Mouse (Mus musculus) limb, embryonic 15.5 days (tissue): ENCODE results near the gene Crip2. TPM values are rescaled to one million over a fixed set of nuclear protein-coding genes. Genes with fewer than 3 reads are reported as not detected.

Experiments
- ATAC-seq: fragments of 200-750 bp; cut with Nextera tagmentation; 2 replicates; pipeline ENCODE4 v1.8.0; 2017; ENCODE audit warnings: low read depth, moderate TSS enrichment; ENCODE audit not compliant: insufficient number of reproducible peaks, low FRiP score, low TSS enrichment
- H3K27ac ChIP-seq: fragments of 300-500 bp; sonication (generic); 2 replicates; pipeline ENCODE4 v1.5.1; 2015; ENCODE audit warnings: moderate library complexity, mild to moderate bottlenecking, inconsistent platforms
- H3K27me3 ChIP-seq: fragments of 300-500 bp; sonication (generic); 2 replicates; pipeline ENCODE4 v1.6.1; 2015; ENCODE audit warnings: inconsistent platforms
- H3K36me3 ChIP-seq: fragments of 300-500 bp; sonication (generic); 2 replicates; pipeline ENCODE4 v1.6.1; 2015; ENCODE audit warnings: inconsistent platforms
- H3K4me1 ChIP-seq: fragments of 300-500 bp; sonication (generic); 2 replicates; pipeline ENCODE4 v1.6.1; 2015; ENCODE audit warnings: inconsistent platforms
- H3K4me2 ChIP-seq: fragments of 300-500 bp; sonication (generic); 2 replicates; pipeline ENCODE4 v1.6.1; 2015; ENCODE audit warnings: mild to moderate bottlenecking, inconsistent platforms
- H3K4me3 ChIP-seq: fragments of 300-500 bp; sonication (generic); 2 replicates; pipeline ENCODE4 v1.5.1; 2015; ENCODE audit warnings: mild to moderate bottlenecking, inconsistent platforms
- H3K9ac ChIP-seq: fragments of 300-500 bp; sonication (generic); 2 replicates; pipeline ENCODE4 v1.6.1; 2015; ENCODE audit warnings: inconsistent platforms
- H3K9me3 ChIP-seq: fragments of 300-500 bp; sonication (generic); 2 replicates; pipeline ENCODE4 v1.6.1; 2016; ENCODE audit warnings: inconsistent platforms
- WGBS: fragments of 180-500 bp; shearing (Covaris S2); methylation state at CpG from one replicate; pipeline ENCODE4 v1.1.7; 2015; 5-methylcytosine and 5-hydroxymethylcytosine counted together
- polyA plus RNA-seq: library from polyadenylated mRNA; unstranded; fragments of >200 nt; fragmentation: Nextera tagmentation; extraction: Ambion mirVana; gene quantifications from 2 replicates; pipeline ENCODE4 v1.2.1, GENCODE M21; 2015

Gene Crip2
- polyA plus RNA-seq, 1 experiment from 2014 or later = 113 TPM

DNA sequence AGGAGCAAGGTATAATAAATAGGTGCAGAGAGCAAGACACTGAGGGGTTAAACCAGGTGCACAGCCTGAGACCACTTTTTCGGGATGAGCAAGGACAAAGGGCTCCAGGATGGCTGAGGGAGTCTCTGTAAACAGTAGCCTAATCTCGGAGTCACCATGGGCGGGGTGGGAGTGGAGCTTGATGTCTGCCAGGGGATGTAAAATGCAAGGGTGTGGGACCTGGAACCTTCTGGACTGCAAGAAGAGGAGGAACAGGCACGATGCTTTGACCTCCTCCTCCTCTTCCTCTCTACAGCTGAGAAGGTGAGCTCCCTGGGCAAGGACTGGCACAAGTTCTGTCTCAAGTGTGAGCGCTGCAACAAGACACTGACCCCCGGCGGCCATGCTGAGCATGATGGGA is 3.1 kb downstream of the Crip2 start:
- peak overlapping the region; percentile 85 for H3K4me2 ChIP-seq
- H3K27ac ChIP-seq = no peak overlapping the region
- ATAC-seq = no peak
- 50% methylated on average over 7 of the region's 7 CpGs for WGBS
- peaks cover 65% of the 10 kb centered on the region for H3K4me1 ChIP-seq
- H3K9me3 ChIP-seq = no peaks in the 10 kb centered on the region
- H3K4me3 ChIP-seq = peak overlapping the region; percentile 54
- peaks cover 57% of the 10 kb centered on the region for H3K27me3 ChIP-seq
- no peak overlapping the region for H3K9ac ChIP-seq
- peaks cover 7% of the 10 kb centered on the region; the same call in 1 of the 2 replicates for H3K36me3 ChIP-seq

DNA sequence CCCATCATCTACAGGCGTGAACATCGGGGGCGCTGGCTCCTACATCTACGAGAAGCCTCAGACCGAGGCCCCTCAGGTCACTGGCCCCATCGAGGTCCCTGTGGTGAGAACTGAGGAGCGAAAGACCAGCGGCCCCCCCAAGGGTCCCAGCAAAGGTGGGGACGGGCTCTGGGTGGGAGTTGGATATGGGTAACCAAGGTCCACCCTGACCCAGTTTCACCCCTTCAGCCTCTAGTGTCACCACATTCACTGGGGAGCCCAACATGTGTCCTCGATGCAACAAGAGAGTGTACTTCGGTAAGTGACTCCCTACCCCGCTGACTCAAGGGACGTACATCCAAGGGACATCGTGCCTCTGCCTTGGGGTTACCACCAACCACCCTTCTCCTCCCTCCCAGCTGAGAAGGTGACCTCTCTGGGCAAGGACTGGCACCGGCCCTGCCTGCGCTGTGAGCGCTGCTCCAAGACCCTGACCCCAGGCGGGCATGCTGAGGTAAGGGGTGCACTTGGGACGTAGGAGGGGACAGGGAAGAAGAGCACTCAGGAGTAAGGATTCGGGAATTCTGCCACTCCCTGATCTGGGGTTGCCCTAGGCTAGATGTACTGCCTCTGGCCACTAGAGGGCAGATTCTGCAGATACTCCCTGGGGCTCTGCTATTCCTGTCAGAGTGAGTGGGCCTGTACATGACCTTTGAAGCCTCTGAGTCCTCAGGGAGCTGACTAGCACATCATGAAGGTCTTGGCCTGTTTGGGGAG is 4.1 kb downstream of the Crip2 start:
- H3K4me3 ChIP-seq = no peak overlapping the region
- peaks cover 64% of the 10 kb centered on the region for H3K4me1 ChIP-seq
- H3K9ac ChIP-seq = no peak overlapping the region
- peaks cover 64% of the 10 kb centered on the region for H3K27me3 ChIP-seq
- H3K4me2 ChIP-seq = no peak overlapping the region
- no peak overlapping the region for H3K27ac ChIP-seq
- WGBS = 81% methylated on average over 18 of the region's 20 CpGs
- no peak for ATAC-seq
- no peaks in the 10 kb centered on the region for H3K9me3 ChIP-seq
- H3K36me3 ChIP-seq = no peaks in the 10 kb centered on the region

GRCm38 (mm10) chr12:113144886-113145285 is 4.8 kb downstream of the Crip2 start:
- 86% methylated on average over 16 of the region's 16 CpGs for WGBS
- no peaks in the 10 kb centered on the region for H3K36me3 ChIP-seq
- no peak for ATAC-seq
- H3K27ac ChIP-seq = no peak overlapping the region
- no peak overlapping the region for H3K9ac ChIP-seq
- H3K4me1 ChIP-seq = peaks cover 57% of the 10 kb centered on the region
- peaks cover 64% of the 10 kb centered on the region for H3K27me3 ChIP-seq
- H3K9me3 ChIP-seq = no peaks in the 10 kb centered on the region
- no peak overlapping the region for H3K4me2 ChIP-seq
- H3K4me3 ChIP-seq = no peak overlapping the region

GRCm38 (mm10) chr12:113145591-113145990 is 5.6 kb downstream of the Crip2 start:
- Histone ChIP-seq H3K9ac (no peak overlapping the region), H3K4me2 (no peak overlapping the region), H3K4me3 (no peak overlapping the region), H3K27me3 (peaks cover 62% of the 10 kb centered on the region), H3K36me3 (no peaks in the 10 kb centered on the region), H3K27ac (no peak overlapping the region), H3K4me1 (peaks cover 50% of the 10 kb centered on the region), H3K9me3 (no peaks in the 10 kb centered on the region)
- WGBS = 86% methylated on average over 5 of the region's 5 CpGs
- ATAC-seq = no peak

DNA sequence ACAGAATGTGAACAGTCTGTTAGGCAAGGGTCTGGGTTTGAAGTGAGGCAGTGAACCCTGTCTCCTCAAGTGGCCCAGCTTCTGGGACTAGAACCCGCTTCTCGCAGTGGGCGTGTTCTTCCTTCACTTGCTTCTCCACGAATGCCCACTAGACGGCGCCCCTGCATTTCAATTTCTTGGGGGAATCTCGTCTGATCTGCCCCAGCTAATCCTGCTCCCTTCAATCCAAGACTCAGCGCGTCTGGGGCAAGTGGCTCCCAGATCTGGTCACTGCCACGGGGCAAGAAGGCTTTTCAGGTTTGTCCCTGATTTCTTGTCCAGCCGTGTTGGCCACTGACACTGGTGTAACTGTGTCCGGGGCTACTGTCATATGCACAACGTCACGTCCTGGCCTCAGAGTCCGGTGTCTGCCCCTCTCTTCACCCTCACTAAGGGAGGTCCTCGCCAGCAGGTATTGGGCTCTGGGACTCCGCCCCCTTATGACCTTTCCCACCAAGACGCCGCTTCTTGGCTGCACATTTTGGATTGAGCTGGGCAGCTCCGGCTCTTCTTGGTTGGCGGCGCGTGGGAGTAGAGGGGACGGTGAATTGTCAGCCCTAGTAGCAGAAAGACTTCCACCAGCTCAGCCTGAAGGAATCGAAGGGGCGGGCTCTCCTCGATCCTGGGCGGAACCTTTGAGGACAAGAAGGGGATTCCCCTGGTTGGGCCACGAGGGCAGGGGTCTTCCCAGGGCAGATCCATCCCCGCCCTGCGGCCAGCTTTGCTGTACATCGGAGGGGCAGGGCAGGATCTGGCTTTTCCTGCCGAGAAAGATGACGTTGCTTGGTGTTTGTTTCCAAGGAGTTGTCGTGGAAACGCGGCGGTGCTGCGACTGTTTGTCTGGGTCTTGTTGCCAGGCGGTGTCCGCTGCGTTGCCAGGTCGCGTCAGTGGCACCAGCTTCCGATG is 6.3 kb downstream of the Crip2 start, which contains the start of gene Crip1:
Gene Crip1, plus strand, starts transcription at position 205 of the 946 bp plus-strand sequence.
- peaks cover 45% of the 10 kb centered on the region for H3K4me1 ChIP-seq
- WGBS = 8% methylated on average over 45 of the region's 45 CpGs
- H3K9ac ChIP-seq = no peak within 1 kb of the TSS
- H3K4me3 ChIP-seq = peak within 1 kb of the TSS; percentile 17
- H3K27me3 ChIP-seq = peaks cover 62% of the 10 kb centered on the region
- no peak for ATAC-seq
- H3K27ac ChIP-seq = no peak within 1 kb of the TSS
- H3K4me2 ChIP-seq = peak within 1 kb of the TSS; percentile 39
- no peaks in the 10 kb centered on the region for H3K9me3 ChIP-seq
- no peaks in the 10 kb centered on the region for H3K36me3 ChIP-seq

GRCm38 (mm10) chr12:113147481-113147880 is 7.4 kb downstream of the Crip2 start:
- H3K4me1 ChIP-seq = peaks cover 45% of the 10 kb centered on the region
- peaks cover 56% of the 10 kb centered on the region for H3K27me3 ChIP-seq
- H3K4me3 ChIP-seq = no peak overlapping the region
- no peaks in the 10 kb centered on the region for H3K36me3 ChIP-seq
- no peak overlapping the region for H3K4me2 ChIP-seq
- no peak for ATAC-seq
- H3K27ac ChIP-seq = 0 out of 2 replicates have a peak overlapping the region, but pooled peaks have one; percentile 39
- WGBS = 80% methylated on average over 8 of the region's 8 CpGs
- no peaks in the 10 kb centered on the region for H3K9me3 ChIP-seq
- H3K9ac ChIP-seq = no peak overlapping the region

GRCm38 (mm10) chr12:113148381-113149035 is 8.5 kb downstream of the Crip2 start:
- ATAC-seq = no peak
- no peak overlapping the region for H3K4me3 ChIP-seq
- peaks cover 46% of the 10 kb centered on the region for H3K27me3 ChIP-seq
- H3K9me3 ChIP-seq = no peaks in the 10 kb centered on the region
- H3K36me3 ChIP-seq = no peaks in the 10 kb centered on the region
- no peak overlapping the region for H3K27ac ChIP-seq
- H3K4me1 ChIP-seq = peaks cover 38% of the 10 kb centered on the region
- no peak overlapping the region for H3K4me2 ChIP-seq
- 33% methylated on average over 16 of the region's 16 CpGs for WGBS
- no peak overlapping the region for H3K9ac ChIP-seq

DNA sequence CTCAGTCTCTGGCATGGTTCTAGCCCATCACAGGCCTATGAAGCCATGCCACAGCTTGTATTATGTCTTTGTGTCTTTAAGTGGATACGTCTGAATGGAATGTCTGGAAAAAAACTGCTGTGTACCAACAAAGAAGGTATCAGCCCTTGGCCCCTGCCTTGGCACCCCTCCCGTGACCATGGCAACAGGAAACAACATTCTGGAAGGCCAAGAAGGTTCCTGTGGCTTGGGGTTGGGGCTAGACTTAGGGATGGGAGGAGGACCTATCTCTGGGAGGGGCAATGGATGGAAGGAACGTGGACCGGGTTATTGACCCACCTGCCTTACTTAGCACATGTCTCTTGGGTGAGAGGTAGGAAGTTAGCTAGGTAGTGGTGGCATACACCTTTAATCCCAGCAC is 9.3 kb downstream of the Crip2 start:
- Histone ChIP-seq H3K27me3 (peaks cover 47% of the 10 kb centered on the region), H3K4me2 (no peak overlapping the region), H3K4me1 (peaks cover 35% of the 10 kb centered on the region), H3K9me3 (no peaks in the 10 kb centered on the region), H3K36me3 (no peaks in the 10 kb centered on the region), H3K9ac (no peak overlapping the region), H3K4me3 (no peak overlapping the region), H3K27ac (no peak overlapping the region)
- ATAC-seq = no peak
- 77% methylated on average over 4 of the region's 4 CpGs for WGBS

DNA sequence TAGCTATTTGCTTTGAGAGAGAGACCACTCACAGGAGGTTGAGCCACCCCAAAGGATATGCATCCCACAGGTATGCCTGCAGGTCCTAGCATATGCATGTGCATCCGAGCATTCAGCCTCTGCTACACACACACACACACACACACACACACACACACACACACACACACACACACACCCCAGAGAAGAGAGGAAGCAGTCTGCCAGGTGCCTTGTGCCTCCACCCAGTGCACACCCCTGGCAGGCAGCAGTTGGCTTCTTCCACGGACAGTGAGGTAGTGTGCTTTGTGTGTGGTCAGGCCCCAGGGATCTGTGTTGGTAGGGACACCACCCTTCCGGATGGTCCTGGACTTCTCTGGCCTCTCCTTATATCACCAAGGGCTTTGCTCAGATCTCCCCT is 9.9 kb downstream of the Crip2 start:
- 64% methylated on average over 3 of the region's 3 CpGs for WGBS
- no peak for ATAC-seq
- Histone ChIP-seq H3K27ac (no peak overlapping the region), H3K4me3 (no peak overlapping the region), H3K36me3 (no peaks in the 10 kb centered on the region), H3K4me2 (no peak overlapping the region), H3K9ac (no peak overlapping the region), H3K4me1 (peaks cover 38% of the 10 kb centered on the region), H3K27me3 (peaks cover 47% of the 10 kb centered on the region), H3K9me3 (no peaks in the 10 kb centered on the region)

- no peak overlapping the region for H3K4me3 ChIP-seq
- no peak overlapping the region for H3K4me2 ChIP-seq
- no peaks in the 10 kb centered on the region for H3K9me3 ChIP-seq
- H3K4me1 ChIP-seq = peaks cover 44% of the 10 kb centered on the region
- peaks cover 45% of the 10 kb centered on the region for H3K27me3 ChIP-seq
- H3K27ac ChIP-seq = no peak overlapping the region
- 74% methylated on average over 4 of the region's 4 CpGs for WGBS
- no peak overlapping the region for H3K9ac ChIP-seq
- H3K36me3 ChIP-seq = no peaks in the 10 kb centered on the region
- ATAC-seq = no peak
Measured at GRCm38 (mm10) chr12:113150591-113150990, 10.6 kb downstream of the Crip2 start.

DNA sequence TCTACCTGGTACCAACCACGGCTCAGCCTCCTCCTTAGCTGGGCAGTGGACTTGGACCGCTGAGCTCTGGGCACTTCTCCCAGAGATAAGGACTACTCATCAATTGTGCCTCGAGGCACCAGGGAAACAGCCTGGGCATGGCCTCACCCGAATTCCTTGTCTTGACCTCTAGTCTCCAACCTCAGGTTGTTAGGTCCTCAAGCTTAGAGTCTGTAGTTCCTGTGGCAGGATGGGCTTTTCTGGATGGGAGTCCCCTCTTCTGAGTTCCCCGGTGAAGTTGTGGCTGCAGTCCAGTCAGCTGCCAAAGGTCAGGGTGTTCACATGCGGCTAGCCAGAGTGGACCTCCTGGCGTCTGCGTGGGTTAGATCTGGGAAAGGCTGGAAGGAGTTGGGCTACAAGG is 11.0 kb downstream of the Crip2 start:
- no peaks in the 10 kb centered on the region for H3K9me3 ChIP-seq
- ATAC-seq = no peak
- peaks cover 43% of the 10 kb centered on the region for H3K27me3 ChIP-seq
- H3K4me3 ChIP-seq = 0 out of 2 replicates have a peak overlapping the region, but pooled peaks have one; percentile 53
- H3K9ac ChIP-seq = no peak overlapping the region
- peak overlapping the region; percentile 86; the same call in 1 of the 2 replicates for H3K4me2 ChIP-seq
- WGBS = 76% methylated on average over 8 of the region's 8 CpGs
- no peaks in the 10 kb centered on the region for H3K36me3 ChIP-seq
- no peak overlapping the region for H3K27ac ChIP-seq
- peaks cover 42% of the 10 kb centered on the region for H3K4me1 ChIP-seq
